In the genomic region with DNA sequence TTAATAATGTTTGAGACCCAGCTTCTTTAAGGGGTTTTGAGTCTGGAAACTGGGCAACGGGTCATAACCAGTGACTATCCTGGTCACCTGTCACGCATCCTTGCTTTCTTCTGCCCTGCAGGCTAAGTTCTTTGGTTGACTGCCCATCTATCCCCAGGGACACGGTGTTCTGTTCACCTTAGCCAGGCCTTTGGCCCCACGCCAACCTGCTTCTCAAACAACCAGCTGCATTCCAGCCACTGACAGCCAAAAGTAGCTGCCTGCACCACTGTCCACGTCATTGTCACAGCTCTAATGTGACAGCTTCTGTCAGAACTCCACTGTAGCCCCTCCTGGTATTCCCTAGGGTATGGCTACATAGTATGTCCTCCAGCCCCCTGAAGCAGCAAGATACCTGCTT, we compare ENCODE assay signal across 10 mouse cellular contexts. TPM values are rescaled to one million over a fixed set of nuclear protein-coding genes. Genes with fewer than 3 reads are reported as not detected.
DNase-seq lines count a peak whose midpoint lies in the region; ATAC-seq and TF ChIP-seq lines count a peak whose summit lies in the region.
"Had no signal": no experiment of that assay in that cellular context is flagged by ENCODE, and none has a peak within 500 bp of the region (broad histone marks: within the 10 kb centered on the region; RNA-seq: fewer than 3 reads in every experiment).

No protein-coding gene starts in this region.

- intact Hi-C loops in gastrocnemius, adult 2 months (cut with DNase I) = no loop called here
- intact Hi-C loops in gastrocnemius, postnatal 14 days (cut with DNase I; ENCODE audit: low total_unique reads) = no loop called here

- H3K36me3 ChIP-seq in lung, postnatal 0 days (ENCODE audit: insufficient read depth, low read length) = 0 out of 2 replicates have a peak, but pooled peaks cover 5% of the 10 kb centered on the region
- peaks cover 2% of the 10 kb centered on the region; the same call in 1 of the 2 replicates for H3K36me3 ChIP-seq in forebrain, postnatal 0 days (ENCODE audit: insufficient read depth)

- ATAC-seq in lung, postnatal 0 days = peak; percentile 62
- ATAC-seq in forebrain, postnatal 0 days = no peak

- H3K9me3 ChIP-seq in lung, postnatal 0 days (ENCODE audit: low read length) = no peaks in the 10 kb centered on the region
- no peaks in the 10 kb centered on the region for H3K9me3 ChIP-seq in forebrain, postnatal 0 days (ENCODE audit: low read length)
- H3K9me3 ChIP-seq: limb, embryonic 13.5 days had no signal

- TF ChIP-seq EP300 in lung, postnatal 0 days (IDR thresholded peaks at IDR 0.05) = peak; percentile 92

- H3K9ac ChIP-seq in lung, postnatal 0 days (replicated peaks; ENCODE audit: low read depth) = no peak overlapping the region
- H3K9ac ChIP-seq in forebrain, postnatal 0 days = no peak overlapping the region
- H3K9ac ChIP-seq: limb, embryonic 13.5 days had no signal

- DNase-seq in gastrocnemius, adult 2 months = peak; percentile 78
- no peak for DNase-seq in gastrocnemius, postnatal 14 days
- DNase-seq in gastrocnemius, postnatal 25 days = peak; percentile 68
- DNase-seq in kidney, adult 18-20 months = peak; percentile 97
- peak; percentile 83 for DNase-seq in lung, postnatal 0 days (ENCODE audit: low spot score)
- DNase-seq in forebrain, postnatal 0 days = no peak
- no peak for DNase-seq in right cerebral cortex, postnatal 4 days
- DNase-seq in layer of hippocampus, postnatal 36 days = no peak

- TF ChIP-seq CTCF in gastrocnemius, adult 2 months (IDR thresholded peaks at IDR 0.05) = no peak
- no peak for TF ChIP-seq CTCF in lung, postnatal 0 days (IDR thresholded peaks at IDR 0.05)
- no peak for TF ChIP-seq CTCF in forebrain, postnatal 0 days (IDR thresholded peaks at IDR 0.05; ENCODE audit: low read depth)

- H3K27ac ChIP-seq in gastrocnemius, adult 2 months = peak overlapping the region; percentile 56
- H3K27ac ChIP-seq in lung, postnatal 0 days (ENCODE audit: low read length) = peak overlapping the region; percentile 71
- no peak overlapping the region for H3K27ac ChIP-seq in forebrain, postnatal 0 days (ENCODE audit: low read depth, low read length)
- H3K27ac ChIP-seq: limb, embryonic 13.5 days had no signal

- H3K4me1 ChIP-seq in lung, postnatal 0 days (ENCODE audit: insufficient read depth, low read depth, low read length) = no peaks in the 10 kb centered on the region; the same call in 1 of the 2 replicates
- H3K4me1 ChIP-seq in forebrain, postnatal 0 days (ENCODE audit: insufficient read depth) = peaks cover under 1% of the 10 kb centered on the region; the same call in 1 of the 2 replicates

- 40% methylated on average over 5 of the region's 5 CpGs for whole genome bisulfite sequencing in lung, postnatal 0 days
- WGBS in forebrain, postnatal 0 days = 62% methylated on average over 5 of the region's 5 CpGs

- no peaks in the 10 kb centered on the region for H3K27me3 ChIP-seq in lung, postnatal 0 days (replicated peaks; ENCODE audit: insufficient read depth, low read length)
- H3K27me3 ChIP-seq in forebrain, postnatal 0 days (ENCODE audit: insufficient read depth, low read length) = no peaks in the 10 kb centered on the region
- H3K27me3 ChIP-seq: limb, embryonic 13.5 days had no signal

- H3K4me3 ChIP-seq in gastrocnemius, adult 2 months = no peak overlapping the region
- no peak overlapping the region for H3K4me3 ChIP-seq in lung, postnatal 0 days (ENCODE audit: low read depth, low read length)
- H3K4me3 ChIP-seq in forebrain, postnatal 0 days (ENCODE audit: low read depth, low read length) = no peak overlapping the region
- H3K4me3 ChIP-seq: limb, embryonic 13.5 days; myocyte had no signal

- H3K4me2 ChIP-seq in lung, postnatal 0 days (replicated peaks; ENCODE audit: low read depth, low read length) = no peak overlapping the region
- no peak overlapping the region for H3K4me2 ChIP-seq in forebrain, postnatal 0 days (ENCODE audit: low read depth)
- H3K4me2 ChIP-seq: limb, embryonic 13.5 days had no signal

RNA-seq across cellular contexts. Expression of a gene that starts 12.0 kb away (rescaled TPM):
- 10 to 100 TPM in 1 of 2 experiments, 1 to 10 TPM in 1; 8.1 to 11.6 TPM for total RNA-seq in gastrocnemius, adult 2 months (2021)
- 10 to 100 TPM in 1 of 2 experiments, 1 to 10 TPM in 1; 8.9 to 11.4 TPM for total RNA-seq in gastrocnemius, postnatal 14 days (2021)
- 1 to 10 TPM; 9.8 to 9.9 TPM for total RNA-seq in gastrocnemius, postnatal 25 days (2021)
- polyA plus RNA-seq in lung, postnatal 0 days (2015; fragmentation: Nextera tagmentation; extraction: Ambion mirVana) = 62.6 and 76.5 TPM in 2 replicates
- total RNA-seq in forebrain, postnatal 0 days (2014; rRNA removed) = 30.9 and 31.6 TPM in 2 replicates
- 40.2 and 43.9 TPM in 2 replicates for polyA plus RNA-seq in forebrain, postnatal 0 days (2015; fragmentation: Nextera tagmentation; extraction: Ambion mirVana)
- total RNA-seq in layer of hippocampus, postnatal 36 days (2021) = 10 to 100 TPM; 29.3 to 41.6 TPM

RNA-seq across cellular contexts. Expression of a gene that starts 12.4 kb away (rescaled TPM):
- 1 to 10 TPM; 3.9 to 6.6 TPM for total RNA-seq in gastrocnemius, adult 2 months (2021)
- 1 to 10 TPM; 4.9 to 5.4 TPM for total RNA-seq in gastrocnemius, postnatal 14 days (2021)
- total RNA-seq in gastrocnemius, postnatal 25 days (2021) = 1 to 10 TPM; 3.5 to 5.2 TPM
- polyA plus RNA-seq in lung, postnatal 0 days (2015; fragmentation: Nextera tagmentation; extraction: Ambion mirVana) = 7.2 and 7.9 TPM in 2 replicates
- 10.2 and 11.9 TPM in 2 replicates for total RNA-seq in forebrain, postnatal 0 days (2014; rRNA removed)
- 5.5 and 7.6 TPM in 2 replicates for polyA plus RNA-seq in forebrain, postnatal 0 days (2015; fragmentation: Nextera tagmentation; extraction: Ambion mirVana)
- 10 to 100 TPM; 13.0 to 16.3 TPM for total RNA-seq in layer of hippocampus, postnatal 36 days (2021)

RNA-seq across cellular contexts. Expression of a gene that starts 30.5 kb away (rescaled TPM):
- 10 to 100 TPM; 34.4 to 46.6 TPM for total RNA-seq in gastrocnemius, adult 2 months (2021)
- total RNA-seq in gastrocnemius, postnatal 14 days (2021) = 10 to 100 TPM; 13.4 to 26.0 TPM
- 10 to 100 TPM; 20.6 to 22.2 TPM for total RNA-seq in gastrocnemius, postnatal 25 days (2021)
- 66.0 and 69.6 TPM in 2 replicates for polyA plus RNA-seq in lung, postnatal 0 days (2015; fragmentation: Nextera tagmentation; extraction: Ambion mirVana)
- total RNA-seq in forebrain, postnatal 0 days (2014; rRNA removed) = 65.5 and 70.6 TPM in 2 replicates
- polyA plus RNA-seq in forebrain, postnatal 0 days (2015; fragmentation: Nextera tagmentation; extraction: Ambion mirVana) = 61.9 and 65.2 TPM in 2 replicates
- 10 to 100 TPM; 36.7 to 37.1 TPM for total RNA-seq in layer of hippocampus, postnatal 36 days (2021)

Comparison
In these comparisons a context has a peak if more than half of its experiments do, and no peak if none do; other contexts are left out.
1. DNase-seq: peak in gastrocnemius, adult 2 months (single experiment), gastrocnemius, postnatal 25 days (single experiment), kidney, adult 18-20 months (single experiment) and lung, postnatal 0 days (single experiment); none in gastrocnemius, postnatal 14 days (single experiment), forebrain, postnatal 0 days (single experiment), right cerebral cortex, postnatal 4 days (single experiment) and layer of hippocampus, postnatal 36 days (0 of 2).